Mouse (Mus musculus): ENCODE results near the gene Fstl3. TPM values are rescaled to one million over a fixed set of nuclear protein-coding genes. Genes with fewer than 3 reads are reported as not detected.

The Fstl3 gene
- polyA plus RNA-seq, 1 experiment from 2014 or later = 22.6 TPM

DNA sequence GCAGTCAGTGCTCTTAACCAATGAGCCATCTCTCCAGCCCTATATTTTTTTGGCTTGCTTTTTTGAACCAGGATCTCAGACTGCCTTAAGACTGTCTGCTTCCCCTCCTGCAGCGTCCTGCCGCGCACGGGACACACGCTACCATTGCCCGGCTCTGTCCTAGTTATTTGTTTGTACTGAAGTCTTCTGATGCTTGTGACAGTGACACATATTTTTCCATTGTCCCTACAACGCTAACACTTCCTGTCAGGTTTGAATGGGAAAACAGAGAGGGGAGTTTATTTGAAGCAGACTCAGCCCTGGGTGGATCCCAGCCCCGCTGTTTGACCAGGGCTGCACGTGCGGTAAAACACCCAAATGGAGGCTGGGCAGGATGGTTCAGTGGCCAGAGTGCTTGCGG lies 31.7 kb downstream of the Fstl3 start:
- H3K4me1 ChIP-seq (ENCODE audit: control insufficient read depth, insufficient read depth, low read length) = no peaks in the 10 kb centered on the region
- H3K27me3 ChIP-seq (ENCODE audit: control insufficient read depth, insufficient read depth, low read length) = no peaks in the 10 kb centered on the region
- 73% methylated on average over 11 of the region's 11 CpGs for WGBS
- no peak overlapping the region for H3K9ac ChIP-seq (ENCODE audit: low read length)
- H3K4me2 ChIP-seq (ENCODE audit: low read depth, low read length) = peak overlapping the region; percentile 34
- H3K27ac ChIP-seq (ENCODE audit: low read length) = peak overlapping the region; percentile 84
- H3K9me3 ChIP-seq (replicated peaks; ENCODE audit: control insufficient read depth, low read length) = no peaks in the 10 kb centered on the region
- H3K36me3 ChIP-seq (ENCODE audit: control insufficient read depth, insufficient read depth) = no peaks in the 10 kb centered on the region
- no peak overlapping the region for H3K4me3 ChIP-seq (ENCODE audit: low read length)
- ATAC-seq (replicated peaks; ENCODE audit: extremely low read depth, insufficient read depth, low FRiP score) = no peak

DNA sequence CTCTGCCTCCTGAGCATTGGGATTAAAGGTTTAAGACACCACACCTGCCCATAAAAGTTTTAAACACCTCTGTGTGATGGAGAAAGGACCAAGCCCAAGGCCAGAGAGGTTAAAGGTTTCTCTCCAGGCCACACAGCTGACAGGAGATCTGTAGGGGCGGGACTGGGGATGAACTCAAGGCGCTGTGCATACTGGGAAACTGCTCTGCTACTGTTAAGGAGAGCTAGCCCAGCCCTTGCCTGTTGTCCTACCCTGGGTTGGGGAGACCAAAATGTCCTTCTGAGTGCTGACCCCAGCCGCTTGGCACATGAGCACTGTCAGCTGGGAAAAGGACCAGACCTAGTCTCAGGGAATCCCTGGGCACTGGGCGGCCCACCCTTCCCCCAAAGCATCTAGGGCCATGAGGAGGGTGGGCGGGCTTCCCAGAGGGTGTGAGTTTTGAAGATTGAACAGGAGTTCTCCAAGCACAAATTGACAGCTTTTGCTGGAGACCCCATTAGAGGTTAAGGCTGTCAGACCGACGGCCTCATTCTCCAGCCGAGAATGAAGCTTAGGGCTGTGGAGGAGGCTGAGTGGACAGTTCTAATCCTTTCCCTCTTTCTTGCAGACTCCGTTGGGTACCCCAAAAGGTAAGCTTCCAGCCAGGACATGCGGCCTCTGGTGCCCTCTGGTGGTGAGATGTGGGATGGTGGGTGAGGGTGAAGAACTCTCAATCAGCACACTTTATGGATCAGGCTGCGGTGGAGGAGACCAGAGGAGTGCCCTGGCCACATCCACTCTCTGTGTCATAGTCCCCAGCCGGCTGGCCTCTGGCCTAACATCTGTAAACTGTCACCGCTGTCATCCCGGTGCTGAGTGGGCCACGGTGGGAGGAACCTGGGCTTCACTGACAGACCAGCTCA lies 34.9 kb downstream of the Fstl3 start:
- no peak overlapping the region for H3K27ac ChIP-seq (ENCODE audit: low read length)
- no peaks in the 10 kb centered on the region for H3K4me1 ChIP-seq (ENCODE audit: control insufficient read depth, insufficient read depth, low read length)
- no peak overlapping the region for H3K9ac ChIP-seq (ENCODE audit: low read length)
- no peaks in the 10 kb centered on the region for H3K27me3 ChIP-seq (ENCODE audit: control insufficient read depth, insufficient read depth, low read length)
- H3K4me3 ChIP-seq (ENCODE audit: low read length) = no peak overlapping the region
- H3K4me2 ChIP-seq (ENCODE audit: low read depth, low read length) = no peak overlapping the region
- 23% methylated on average over 15 of the region's 15 CpGs for WGBS
- H3K36me3 ChIP-seq (ENCODE audit: control insufficient read depth, insufficient read depth) = no peaks in the 10 kb centered on the region
- no peaks in the 10 kb centered on the region for H3K9me3 ChIP-seq (replicated peaks; ENCODE audit: control insufficient read depth, low read length)
- ATAC-seq (replicated peaks; ENCODE audit: extremely low read depth, insufficient read depth, low FRiP score) = 0 out of 2 replicates have a peak, but pooled peaks have one; percentile 12

DNA sequence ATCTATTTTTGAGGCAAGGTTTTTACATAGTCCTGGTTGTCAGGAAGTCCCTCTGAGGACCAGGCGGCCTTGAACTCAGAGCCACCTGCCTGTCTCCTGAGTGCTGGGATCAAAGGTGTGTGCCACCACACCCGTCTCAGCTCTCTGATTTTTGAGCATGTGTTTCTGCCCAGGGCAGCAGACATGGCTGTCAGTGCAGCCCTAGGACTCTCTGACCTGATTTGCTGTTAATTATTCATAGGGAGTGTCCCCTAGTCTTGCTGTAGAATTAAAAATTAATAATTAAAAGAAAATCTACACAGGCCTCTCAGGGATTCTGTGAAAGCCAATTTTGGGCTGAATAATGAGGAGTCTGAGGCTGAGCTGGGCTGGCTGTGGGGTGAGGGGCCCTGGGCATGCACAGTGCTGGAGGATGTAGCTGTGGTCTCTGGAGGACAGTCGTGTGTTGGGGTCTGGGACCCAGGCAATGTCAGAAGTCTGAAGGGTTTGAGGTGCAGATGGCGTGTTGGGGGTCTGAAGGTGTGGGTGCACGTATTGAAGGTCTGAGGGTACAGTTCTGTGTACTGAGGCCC lies 37.3 kb downstream of the Fstl3 start:
- H3K27me3 ChIP-seq (ENCODE audit: control insufficient read depth, insufficient read depth, low read length) = no peaks in the 10 kb centered on the region
- H3K9me3 ChIP-seq (replicated peaks; ENCODE audit: control insufficient read depth, low read length) = no peaks in the 10 kb centered on the region
- H3K27ac ChIP-seq (ENCODE audit: low read length) = no peak overlapping the region
- H3K4me2 ChIP-seq (ENCODE audit: low read depth, low read length) = no peak overlapping the region
- 82% methylated on average over 5 of the region's 5 CpGs for WGBS
- no peak overlapping the region for H3K9ac ChIP-seq (ENCODE audit: low read length)
- H3K4me3 ChIP-seq (ENCODE audit: low read length) = no peak overlapping the region
- H3K4me1 ChIP-seq (ENCODE audit: control insufficient read depth, insufficient read depth, low read length) = no peaks in the 10 kb centered on the region
- H3K36me3 ChIP-seq (ENCODE audit: control insufficient read depth, insufficient read depth) = no peaks in the 10 kb centered on the region
- no peak for ATAC-seq (replicated peaks; ENCODE audit: extremely low read depth, insufficient read depth, low FRiP score)

DNA sequence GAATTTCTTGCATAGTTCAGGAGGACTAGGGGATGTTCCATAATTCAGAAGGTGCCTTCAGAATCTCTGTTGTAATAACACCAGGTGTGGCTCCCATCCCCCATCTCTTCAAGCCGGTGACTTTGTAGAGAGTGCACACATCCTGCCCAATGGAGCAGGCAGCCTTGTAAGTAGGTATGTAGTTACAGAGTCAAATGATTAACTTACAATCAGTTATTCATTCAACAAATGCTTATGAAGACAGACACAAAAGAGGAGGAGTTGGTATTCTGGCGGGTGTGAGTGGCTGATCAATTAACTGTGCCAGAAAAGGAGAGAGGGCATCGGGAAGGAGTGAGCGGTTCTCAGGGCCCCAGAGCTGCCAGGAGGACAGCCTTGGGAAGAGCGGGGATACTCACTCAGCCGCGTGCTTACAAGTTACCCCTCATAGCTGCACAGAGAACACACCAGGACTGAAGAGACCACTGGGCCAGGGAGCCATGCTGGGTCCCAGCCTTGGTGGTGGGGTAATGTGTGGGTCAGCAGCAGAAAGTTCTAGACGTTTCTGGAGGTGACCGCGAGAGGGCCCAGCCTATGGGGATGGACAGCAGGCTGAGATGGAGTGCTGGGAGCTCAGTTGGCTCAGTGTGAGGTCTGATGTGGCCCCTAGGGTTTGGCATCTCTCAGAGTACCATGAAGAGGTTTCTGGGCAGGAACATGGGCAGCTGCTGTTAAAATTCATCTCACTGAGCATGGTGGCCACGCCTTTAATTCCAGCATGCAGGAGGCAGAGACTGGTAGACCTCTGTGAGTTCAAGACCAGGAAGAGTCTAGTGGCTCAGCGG lies 38.8 kb downstream of the Fstl3 start:
- no peaks in the 10 kb centered on the region for H3K9me3 ChIP-seq (replicated peaks; ENCODE audit: control insufficient read depth, low read length)
- H3K27ac ChIP-seq (ENCODE audit: low read length) = no peak overlapping the region
- no peak overlapping the region for H3K4me2 ChIP-seq (ENCODE audit: low read depth, low read length)
- H3K27me3 ChIP-seq (ENCODE audit: control insufficient read depth, insufficient read depth, low read length) = no peaks in the 10 kb centered on the region
- no peak overlapping the region for H3K4me3 ChIP-seq (ENCODE audit: low read length)
- no peak overlapping the region for H3K9ac ChIP-seq (ENCODE audit: low read length)
- ATAC-seq (replicated peaks; ENCODE audit: extremely low read depth, insufficient read depth, low FRiP score) = no peak
- 87% methylated on average over 12 of the region's 12 CpGs for WGBS
- H3K4me1 ChIP-seq (ENCODE audit: control insufficient read depth, insufficient read depth, low read length) = no peaks in the 10 kb centered on the region
- H3K36me3 ChIP-seq (ENCODE audit: control insufficient read depth, insufficient read depth) = no peaks in the 10 kb centered on the region; the same call in 1 of the 2 replicates

DNA sequence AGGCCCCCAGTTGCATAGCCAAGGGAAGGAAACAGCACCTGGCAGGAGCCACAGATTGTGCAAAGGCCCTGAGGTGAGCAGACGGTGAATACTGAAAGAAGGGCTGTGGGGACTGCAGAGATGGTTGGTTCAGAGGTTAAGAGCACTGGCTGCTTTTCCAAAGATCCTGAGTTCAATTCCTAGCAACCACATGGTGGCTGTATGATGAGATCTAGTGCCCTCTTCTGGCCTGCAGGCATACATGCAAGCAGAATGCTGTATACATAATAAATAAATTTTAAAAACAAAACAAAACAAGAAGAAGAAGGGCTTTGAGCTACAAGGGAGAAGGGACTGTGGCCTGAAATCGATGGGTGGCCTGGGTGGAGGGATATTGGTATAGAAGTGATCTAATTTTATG lies 40.0 kb downstream of the Fstl3 start:
- no peak overlapping the region for H3K4me2 ChIP-seq (ENCODE audit: low read depth, low read length)
- no peak for ATAC-seq (replicated peaks; ENCODE audit: extremely low read depth, insufficient read depth, low FRiP score)
- 73% methylated on average over 2 of the region's 2 CpGs for WGBS
- no peaks in the 10 kb centered on the region for H3K27me3 ChIP-seq (ENCODE audit: control insufficient read depth, insufficient read depth, low read length)
- no peaks in the 10 kb centered on the region for H3K9me3 ChIP-seq (replicated peaks; ENCODE audit: control insufficient read depth, low read length)
- H3K36me3 ChIP-seq (ENCODE audit: control insufficient read depth, insufficient read depth) = no peaks in the 10 kb centered on the region; the same call in 1 of the 2 replicates
- H3K27ac ChIP-seq (ENCODE audit: low read length) = no peak overlapping the region
- H3K4me3 ChIP-seq (ENCODE audit: low read length) = no peak overlapping the region
- no peak overlapping the region for H3K9ac ChIP-seq (ENCODE audit: low read length)
- no peaks in the 10 kb centered on the region for H3K4me1 ChIP-seq (ENCODE audit: control insufficient read depth, insufficient read depth, low read length)

DNA sequence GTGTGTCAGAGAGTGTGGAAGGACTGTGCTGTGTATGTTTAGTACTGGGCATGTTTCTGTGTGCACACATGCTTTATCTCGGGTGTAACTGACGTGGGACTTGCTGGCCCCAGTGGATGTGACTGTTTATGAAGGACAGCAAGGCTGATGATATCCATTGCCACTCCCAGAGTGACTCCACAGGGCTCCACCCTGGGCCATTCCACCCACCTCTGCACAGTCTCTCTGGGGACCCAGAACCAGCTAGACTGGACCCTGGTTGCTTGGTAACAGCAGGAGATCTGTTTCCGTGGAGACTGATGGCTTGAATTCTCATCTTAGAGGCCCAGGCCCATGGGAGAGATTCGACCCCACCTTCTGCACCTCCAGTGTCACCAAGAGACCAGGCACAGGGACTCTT lies 41.2 kb downstream of the Fstl3 start:
- Histone ChIP-seq H3K27me3 (ENCODE audit: control insufficient read depth, insufficient read depth, low read length) (no peaks in the 10 kb centered on the region), H3K27ac (ENCODE audit: low read length) (no peak overlapping the region), H3K9me3 (replicated peaks; ENCODE audit: control insufficient read depth, low read length) (no peaks in the 10 kb centered on the region), H3K36me3 (ENCODE audit: control insufficient read depth, insufficient read depth) (no peaks in the 10 kb centered on the region; the same call in 1 of the 2 replicates), H3K4me3 (ENCODE audit: low read length) (no peak overlapping the region), H3K4me2 (ENCODE audit: low read depth, low read length) (no peak overlapping the region), H3K9ac (ENCODE audit: low read length) (no peak overlapping the region), H3K4me1 (ENCODE audit: control insufficient read depth, insufficient read depth, low read length) (no peaks in the 10 kb centered on the region)
- 64% methylated on average over 4 of the region's 4 CpGs for WGBS
- no peak for ATAC-seq (replicated peaks; ENCODE audit: extremely low read depth, insufficient read depth, low FRiP score)

DNA sequence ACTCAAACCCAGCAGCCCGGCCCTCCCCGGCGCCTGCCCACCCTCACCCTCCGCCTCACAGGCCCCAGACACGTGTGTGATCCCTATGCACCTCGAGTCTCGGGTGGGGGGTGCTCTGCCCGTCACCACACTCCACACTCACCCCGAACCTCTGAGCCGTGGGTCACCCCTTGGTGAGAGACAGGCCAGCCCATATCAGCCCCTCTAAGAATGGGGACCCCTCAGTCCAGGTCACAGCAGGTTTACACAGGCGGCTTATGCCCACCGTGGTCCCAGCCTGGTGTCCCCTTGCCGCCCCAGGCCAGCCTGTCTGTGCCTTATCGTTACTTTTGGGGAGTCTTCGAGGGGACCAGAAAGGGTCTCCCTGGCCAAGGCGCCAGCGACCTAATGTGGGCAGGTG lies 42.5 kb downstream of the Fstl3 start:
- no peak overlapping the region for H3K4me2 ChIP-seq (ENCODE audit: low read depth, low read length)
- no peaks in the 10 kb centered on the region for H3K27me3 ChIP-seq (ENCODE audit: control insufficient read depth, insufficient read depth, low read length)
- 90% methylated on average over 17 of the region's 17 CpGs for WGBS
- no peak for ATAC-seq (replicated peaks; ENCODE audit: extremely low read depth, insufficient read depth, low FRiP score)
- H3K4me1 ChIP-seq (ENCODE audit: control insufficient read depth, insufficient read depth, low read length) = peaks cover 8% of the 10 kb centered on the region
- no peak overlapping the region for H3K27ac ChIP-seq (ENCODE audit: low read length)
- H3K9me3 ChIP-seq (replicated peaks; ENCODE audit: control insufficient read depth, low read length) = no peaks in the 10 kb centered on the region
- no peak overlapping the region for H3K4me3 ChIP-seq (ENCODE audit: low read length)
- no peaks in the 10 kb centered on the region; the same call in 1 of the 2 replicates for H3K36me3 ChIP-seq (ENCODE audit: control insufficient read depth, insufficient read depth)
- H3K9ac ChIP-seq (ENCODE audit: low read length) = no peak overlapping the region

DNA sequence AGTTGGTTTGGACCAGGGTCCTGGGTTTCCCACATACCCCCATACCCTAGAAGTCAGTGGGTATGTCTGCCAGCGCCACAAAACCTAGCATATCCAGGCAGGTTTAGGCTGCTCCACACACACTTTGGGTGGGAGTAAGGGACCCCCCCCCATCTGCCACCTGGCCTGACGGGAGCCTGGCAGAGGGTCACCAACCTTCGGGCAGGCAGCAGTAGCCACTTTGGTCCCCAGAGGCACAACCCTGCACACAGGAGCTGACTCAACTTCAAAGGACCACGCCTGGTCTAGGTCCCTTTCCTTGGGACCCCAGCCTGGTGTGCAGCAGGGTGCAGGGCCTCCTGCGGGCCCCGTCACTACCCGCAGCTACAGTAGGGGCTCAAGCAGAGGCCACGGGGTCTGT lies 43.2 kb downstream of the Fstl3 start:
- Histone ChIP-seq H3K36me3 (ENCODE audit: control insufficient read depth, insufficient read depth) (no peaks in the 10 kb centered on the region; the same call in 1 of the 2 replicates), H3K4me3 (ENCODE audit: low read length) (no peak overlapping the region), H3K27ac (ENCODE audit: low read length) (no peak overlapping the region), H3K27me3 (ENCODE audit: control insufficient read depth, insufficient read depth, low read length) (no peaks in the 10 kb centered on the region), H3K4me2 (ENCODE audit: low read depth, low read length) (no peak overlapping the region), H3K9ac (ENCODE audit: low read length) (no peak overlapping the region), H3K4me1 (ENCODE audit: control insufficient read depth, insufficient read depth, low read length) (peaks cover 9% of the 10 kb centered on the region), H3K9me3 (replicated peaks; ENCODE audit: control insufficient read depth, low read length) (no peaks in the 10 kb centered on the region)
- WGBS = 80% methylated on average over 7 of the region's 8 CpGs
- no peak for ATAC-seq (replicated peaks; ENCODE audit: extremely low read depth, insufficient read depth, low FRiP score)

Measured in heart, embryonic 16.5 days (tissue).